Mouse (Mus musculus): ENCODE measurements around the gene Lyg1. TPM values are rescaled to one million over a fixed set of nuclear protein-coding genes. Genes with fewer than 3 reads are reported as not detected.

Gene Lyg1
- polyA plus RNA-seq, 1 experiment from 2014 or later: not detected

DNA sequence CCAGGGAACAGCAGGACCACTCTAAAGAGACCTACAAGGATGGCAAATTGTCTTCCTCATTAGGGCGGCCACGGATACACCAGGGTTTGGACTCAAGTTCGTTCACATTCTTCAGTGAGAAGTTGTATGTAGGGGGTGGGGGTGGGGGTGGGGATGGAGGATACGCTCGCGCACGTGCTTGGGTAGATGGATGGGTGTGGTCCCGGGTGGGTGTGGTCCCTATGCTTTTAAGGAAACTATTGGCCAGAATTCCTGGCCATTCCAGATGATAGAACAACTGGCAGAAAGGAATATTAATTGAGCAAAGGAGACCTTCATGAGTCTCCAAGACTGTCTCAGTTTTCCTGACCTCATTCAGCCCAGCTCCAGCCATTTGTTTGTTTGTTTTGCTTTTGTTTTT lies 31.6 kb downstream of the Lyg1 start:
- WGBS: 80% methylated on average over 8 of the region's 8 CpGs
- DNase-seq (ENCODE audit: low spot score): no peak

DNA sequence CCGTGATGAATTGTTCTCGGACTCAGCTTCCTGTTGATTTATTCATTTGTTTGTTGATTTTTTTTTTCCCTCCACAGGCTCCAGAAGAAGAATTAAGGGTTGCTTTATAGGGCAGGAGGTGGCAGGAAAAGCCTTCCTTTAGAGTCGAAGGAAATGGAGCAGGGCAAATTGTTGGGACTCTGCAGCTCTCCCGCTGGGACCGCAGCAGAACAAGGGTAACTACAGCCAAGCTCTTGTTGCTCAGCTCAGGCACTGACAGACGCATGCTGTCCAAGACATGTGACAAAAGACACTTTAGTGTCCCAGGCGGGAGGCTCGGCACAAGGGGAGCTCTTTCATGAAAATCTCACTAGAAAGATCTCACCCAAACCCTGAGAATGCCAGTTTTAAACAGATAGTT lies 35.0 kb downstream of the Lyg1 start:
- DNase-seq (ENCODE audit: low spot score): no peak
- 48% methylated on average over 8 of the region's 8 CpGs for WGBS

More for the DNA sequence above, 31.6 kb downstream of the Lyg1 start:
- H3K4me1 ChIP-seq: no peaks in the 10 kb centered on the region
- no peak overlapping the region for H3K4me3 ChIP-seq
- no peaks in the 10 kb centered on the region for H3K36me3 ChIP-seq (replicated peaks)
- H3K9me3 ChIP-seq: no peaks in the 10 kb centered on the region
- H3K27ac ChIP-seq (replicated peaks): no peak overlapping the region
- H3K27me3 ChIP-seq (replicated peaks; ENCODE audit: low read depth, poor library complexity, severe bottlenecking): no peaks in the 10 kb centered on the region

DNA sequence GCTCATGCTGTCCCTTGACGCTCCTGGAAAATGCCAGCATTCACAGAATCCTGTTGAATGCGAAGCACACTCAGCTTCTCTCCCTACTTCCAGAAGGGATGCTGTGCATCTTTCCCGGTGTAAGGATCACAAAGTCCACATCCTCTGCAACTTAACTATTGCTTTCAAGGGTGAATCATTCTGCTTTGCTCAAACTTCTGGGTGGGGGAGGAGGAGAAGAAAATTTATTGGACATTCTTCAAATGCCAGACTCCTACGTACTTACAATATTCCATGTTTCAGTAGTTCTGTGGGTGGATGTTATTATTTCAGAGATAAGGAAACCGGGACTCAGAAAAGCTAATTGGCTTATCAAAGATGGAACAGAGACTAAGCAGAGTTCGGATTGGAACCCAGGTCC lies 39.5 kb downstream of the Lyg1 start:
- no peaks in the 10 kb centered on the region for H3K9me3 ChIP-seq
- no peak overlapping the region for H3K27ac ChIP-seq (replicated peaks)
- 83% methylated on average over 6 of the region's 6 CpGs for WGBS
- DNase-seq (ENCODE audit: low spot score): no peak
- no peaks in the 10 kb centered on the region for H3K27me3 ChIP-seq (replicated peaks; ENCODE audit: low read depth, poor library complexity, severe bottlenecking)
- no peak overlapping the region for H3K4me3 ChIP-seq
- no peaks in the 10 kb centered on the region for H3K4me1 ChIP-seq
- no peaks in the 10 kb centered on the region for H3K36me3 ChIP-seq (replicated peaks)

More for the DNA sequence above, 35.0 kb downstream of the Lyg1 start:
- H3K4me1 ChIP-seq: no peaks in the 10 kb centered on the region
- no peaks in the 10 kb centered on the region for H3K36me3 ChIP-seq (replicated peaks)
- no peaks in the 10 kb centered on the region for H3K27me3 ChIP-seq (replicated peaks; ENCODE audit: low read depth, poor library complexity, severe bottlenecking)
- H3K9me3 ChIP-seq: no peaks in the 10 kb centered on the region
- no peak overlapping the region for H3K4me3 ChIP-seq
- no peak overlapping the region for H3K27ac ChIP-seq (replicated peaks)

DNA sequence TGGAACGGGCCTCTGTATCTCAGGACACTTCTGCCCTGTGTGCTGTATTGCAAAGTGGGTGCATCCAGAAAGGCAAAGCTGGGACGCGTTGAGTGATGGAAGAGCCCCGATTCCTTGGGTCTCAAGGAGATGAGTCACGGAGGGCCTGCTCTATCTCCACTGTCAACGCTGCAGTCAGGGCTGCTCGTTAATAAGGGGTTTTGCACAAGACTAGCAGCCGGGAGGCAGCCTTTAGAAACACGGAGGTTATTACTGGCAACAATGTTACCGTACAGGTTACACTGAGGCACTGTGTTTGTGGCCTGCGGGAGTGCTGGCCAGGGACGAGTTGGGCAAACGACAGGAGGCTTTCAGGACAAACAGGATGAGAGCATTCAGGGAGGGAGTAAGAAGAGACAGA lies 39.9 kb downstream of the Lyg1 start:
- Histone ChIP-seq H3K9me3 (no peaks in the 10 kb centered on the region), H3K4me3 (no peak overlapping the region)
- 79% methylated on average over 13 of the region's 13 CpGs for WGBS

DNA sequence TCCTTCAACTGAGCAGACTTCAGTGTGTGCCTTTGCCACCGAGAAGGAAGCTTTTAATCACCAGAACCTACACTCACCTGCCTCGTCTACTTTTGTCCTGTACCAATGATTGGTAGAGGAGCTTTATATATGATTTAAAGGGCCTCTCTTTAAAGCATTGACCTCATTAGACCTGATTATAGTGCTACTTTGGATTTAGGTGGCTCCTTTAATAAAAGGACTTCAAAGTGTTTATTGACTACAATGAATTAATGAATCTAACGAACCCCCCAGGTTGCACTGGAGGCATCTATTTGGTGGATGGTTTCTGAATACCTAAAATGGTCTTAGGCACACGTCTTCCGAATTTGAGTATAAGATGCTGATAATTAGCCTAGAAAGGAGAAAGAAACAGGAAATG lies 41.2 kb downstream of the Lyg1 start, which contains the start of gene Lyg2:
TSS of gene Lyg2 (minus strand) at position 101 of the 400 bp plus-strand sequence.
- 81% methylated on average over 5 of the region's 5 CpGs for WGBS
- H3K4me3 ChIP-seq: no peak within 1 kb of the TSS
- H3K27me3 ChIP-seq (replicated peaks; ENCODE audit: low read depth, poor library complexity, severe bottlenecking): no peaks in the 10 kb centered on the region
- DNase-seq (ENCODE audit: low spot score): no peak
- H3K9me3 ChIP-seq: no peaks in the 10 kb centered on the region
- no peaks in the 10 kb centered on the region for H3K36me3 ChIP-seq (replicated peaks)
- H3K4me1 ChIP-seq: no peaks in the 10 kb centered on the region
- no peak within 1 kb of the TSS for H3K27ac ChIP-seq (replicated peaks)

More for the DNA sequence above, 39.9 kb downstream of the Lyg1 start:
- no peaks in the 10 kb centered on the region for H3K36me3 ChIP-seq (replicated peaks)
- DNase-seq (ENCODE audit: low spot score): no peak
- H3K27ac ChIP-seq (replicated peaks): no peak overlapping the region
- no peaks in the 10 kb centered on the region for H3K4me1 ChIP-seq
- H3K27me3 ChIP-seq (replicated peaks; ENCODE audit: low read depth, poor library complexity, severe bottlenecking): no peaks in the 10 kb centered on the region

DNA sequence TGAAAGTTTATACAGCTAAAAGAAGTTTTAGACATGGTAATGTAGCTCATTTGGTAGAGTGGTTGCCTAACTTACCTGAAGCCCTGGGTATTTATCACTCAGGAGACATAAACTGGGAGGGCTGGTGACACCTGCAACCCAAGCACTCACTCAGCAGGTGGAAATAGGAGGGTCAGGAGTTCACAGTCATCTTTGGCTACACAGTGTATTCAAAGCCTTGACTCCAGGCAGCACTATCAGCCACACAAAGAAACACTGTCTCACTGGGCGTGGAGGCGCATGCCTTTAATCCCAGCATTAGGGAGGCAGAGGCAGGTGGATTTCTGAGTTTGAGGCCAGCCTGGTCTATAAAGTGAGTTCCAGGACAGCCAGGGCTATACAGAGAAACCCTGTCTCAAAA lies 44.8 kb downstream of the Lyg1 start:
- DNase-seq (ENCODE audit: low spot score): no peak
- WGBS: 80% methylated on average over 2 of the region's 2 CpGs

DNA sequence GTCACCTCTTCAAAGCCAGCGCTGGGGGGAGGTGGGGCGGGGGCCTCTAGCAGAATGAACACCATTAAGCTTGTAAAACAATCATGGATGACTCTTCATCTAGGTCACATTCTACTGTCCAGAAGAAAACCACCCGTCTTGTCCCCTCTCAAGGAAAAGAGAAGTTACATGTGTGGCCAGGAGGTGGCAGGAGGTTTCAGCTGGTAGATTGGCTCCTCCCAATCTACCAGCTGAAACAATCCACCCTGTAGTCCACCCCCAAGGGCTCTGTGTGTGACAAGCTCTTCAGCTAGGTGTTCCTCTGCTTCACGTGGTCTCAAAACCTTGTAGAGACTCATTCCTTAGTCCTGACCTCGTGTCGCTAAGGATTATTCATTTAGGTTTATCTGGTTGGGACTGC lies 54.4 kb downstream of the Lyg1 start:
- no peaks in the 10 kb centered on the region for H3K9me3 ChIP-seq
- H3K27me3 ChIP-seq (replicated peaks; ENCODE audit: low read depth, poor library complexity, severe bottlenecking): no peaks in the 10 kb centered on the region
- no peak overlapping the region for H3K4me3 ChIP-seq
- peaks cover 25% of the 10 kb centered on the region for H3K36me3 ChIP-seq (replicated peaks)
- no peaks in the 10 kb centered on the region for H3K4me1 ChIP-seq
- DNase-seq (ENCODE audit: low spot score): peak; percentile 22
- no peak overlapping the region for H3K27ac ChIP-seq (replicated peaks)
- WGBS: 39% methylated on average over 6 of the region's 6 CpGs

More for the DNA sequence above, 44.8 kb downstream of the Lyg1 start:
- H3K4me3 ChIP-seq: no peak overlapping the region
- no peaks in the 10 kb centered on the region for H3K36me3 ChIP-seq (replicated peaks)
- H3K9me3 ChIP-seq: no peaks in the 10 kb centered on the region
- H3K27ac ChIP-seq (replicated peaks): no peak overlapping the region
- H3K4me1 ChIP-seq: no peaks in the 10 kb centered on the region
- H3K27me3 ChIP-seq (replicated peaks; ENCODE audit: low read depth, poor library complexity, severe bottlenecking): no peaks in the 10 kb centered on the region

DNA sequence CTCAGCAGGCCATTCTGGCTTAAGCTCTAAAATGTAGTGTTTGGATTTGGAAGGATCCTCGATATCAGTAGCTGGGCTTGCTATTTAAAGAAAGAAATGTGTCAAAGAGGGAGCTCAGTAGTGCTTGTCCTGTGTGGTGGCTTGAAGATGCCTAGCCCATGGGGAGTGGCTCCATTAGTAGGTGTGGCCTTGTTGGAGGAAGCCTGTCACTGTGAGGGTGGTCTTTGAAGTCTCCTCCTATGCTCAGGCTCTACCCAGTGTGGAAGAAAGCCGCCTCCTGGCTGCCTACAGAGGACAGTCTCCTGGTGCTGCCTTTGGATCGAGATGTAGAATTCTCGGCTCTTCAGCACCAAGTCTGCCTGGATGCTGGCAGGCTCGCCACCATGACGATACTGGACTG lies 57.3 kb downstream of the Lyg1 start:
- H3K36me3 ChIP-seq (replicated peaks): peaks cover 54% of the 10 kb centered on the region
- WGBS: 52% methylated on average over 6 of the region's 6 CpGs
- H3K9me3 ChIP-seq: no peaks in the 10 kb centered on the region
- no peak overlapping the region for H3K4me3 ChIP-seq
- H3K27me3 ChIP-seq (replicated peaks; ENCODE audit: low read depth, poor library complexity, severe bottlenecking): no peaks in the 10 kb centered on the region
- no peak overlapping the region for H3K27ac ChIP-seq (replicated peaks)
- no peaks in the 10 kb centered on the region for H3K4me1 ChIP-seq
- DNase-seq (ENCODE audit: low spot score): no peak

DNA sequence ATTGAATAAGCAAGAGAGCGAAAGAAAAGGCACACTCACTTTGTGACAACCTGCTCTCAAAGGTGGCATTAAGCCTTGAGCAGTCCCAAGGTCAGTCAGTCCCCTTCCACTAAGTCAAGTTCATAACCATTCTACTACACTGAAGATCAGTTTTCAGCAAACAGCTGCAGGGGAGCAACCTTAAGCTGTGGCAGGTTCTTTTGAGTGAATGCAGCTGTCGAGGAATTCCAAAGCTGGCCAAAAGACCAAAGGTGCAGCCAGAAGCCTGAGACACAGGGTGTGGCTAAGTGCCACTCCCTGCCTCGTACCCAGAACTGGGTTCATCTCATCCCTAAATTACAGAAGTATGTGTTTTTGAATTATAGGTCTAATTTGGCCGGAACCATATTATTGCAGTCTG lies 57.7 kb downstream of the Lyg1 start:
- peaks cover 59% of the 10 kb centered on the region for H3K36me3 ChIP-seq (replicated peaks)
- H3K27me3 ChIP-seq (replicated peaks; ENCODE audit: low read depth, poor library complexity, severe bottlenecking): no peaks in the 10 kb centered on the region
- no peak overlapping the region for H3K4me3 ChIP-seq
- H3K4me1 ChIP-seq: no peaks in the 10 kb centered on the region
- DNase-seq (ENCODE audit: low spot score): no peak
- WGBS: 76% methylated on average over 4 of the region's 4 CpGs
- H3K27ac ChIP-seq (replicated peaks): no peak overlapping the region
- H3K9me3 ChIP-seq: no peaks in the 10 kb centered on the region

Other genes starting within 250 kb of the Lyg1 start
- gene 2010300C02Rik, start 237.7 kb downstream of the Lyg1 start, polyA plus RNA-seq (2016; fragmentation: Nextera tagmentation; extraction: Ambion mirVana): 0.91 and 0.96 TPM in 2 replicates
- 6.6 and 7.5 TPM in 2 replicates for gene Tsga10, start 91.3 kb downstream of the Lyg1 start, polyA plus RNA-seq (2016; fragmentation: Nextera tagmentation; extraction: Ambion mirVana)
- 7.9 and 8.9 TPM in 2 replicates for gene Lipt1, start 86.0 kb downstream of the Lyg1 start, polyA plus RNA-seq (2016; fragmentation: Nextera tagmentation; extraction: Ambion mirVana)
- gene Mitd1, start 67.3 kb downstream of the Lyg1 start, polyA plus RNA-seq (2016; fragmentation: Nextera tagmentation; extraction: Ambion mirVana): 23.9 and 28.1 TPM in 2 replicates
- gene Mrpl30, start 67.3 kb downstream of the Lyg1 start, polyA plus RNA-seq (2016; fragmentation: Nextera tagmentation; extraction: Ambion mirVana): 246 and 254 TPM in 2 replicates
- gene Lyg2, start 41.3 kb downstream of the Lyg1 start, polyA plus RNA-seq (2016; fragmentation: Nextera tagmentation; extraction: Ambion mirVana): not detected in 2 replicates
- 144 and 150 TPM in 2 replicates for gene Txndc9, start 40.1 kb upstream of the Lyg1 start, polyA plus RNA-seq (2016; fragmentation: Nextera tagmentation; extraction: Ambion mirVana)
- gene Eif5b, start 40.3 kb upstream of the Lyg1 start, polyA plus RNA-seq (2016; fragmentation: Nextera tagmentation; extraction: Ambion mirVana): 29.0 and 30.6 TPM in 2 replicates
- 34.5 and 39.3 TPM in 2 replicates for gene Rev1, start 172.0 kb upstream of the Lyg1 start, polyA plus RNA-seq (2016; fragmentation: Nextera tagmentation; extraction: Ambion mirVana)